Mouse (Mus musculus): ENCODE data around the gene Ap4e1. TPM values are rescaled to one million over a fixed set of nuclear protein-coding genes. Genes with fewer than 3 reads are reported as not detected.

Gene Ap4e1
- 9.4 and 9.5 TPM in 2 replicates for polyA plus RNA-seq (2015; fragmentation: Nextera tagmentation; extraction: Ambion mirVana)

- Histone ChIP-seq H3K4me3 (peak within 1 kb of the TSS; percentile 89), H3K4me1 (peaks cover 10% of the 10 kb centered on the region), H3K9me3 (no peaks in the 10 kb centered on the region), H3K27ac (peak within 1 kb of the TSS; percentile 80), H3K27me3 (no peaks in the 10 kb centered on the region), H3K9ac (peak within 1 kb of the TSS; percentile 92), H3K36me3 (peaks cover 14% of the 10 kb centered on the region), H3K4me2 (peak within 1 kb of the TSS; percentile 63)
- ATAC-seq (ENCODE audit: insufficient number of reproducible peaks, low FRiP score, low TSS enrichment, low read depth) = peak; percentile 84
- WGBS = under 1% methylated on average over 40 of the region's 40 CpGs
Measured at GRCm38 (mm10) chr2:127008469-127008998, at the start of gene Ap4e1. TSS of gene Ap4e1 (plus strand) at chr2:127008717.

GRCm38 (mm10) chr2:126961696-126962095 lies 46.8 kb upstream of the Ap4e1 start:
- no peak for ATAC-seq (ENCODE audit: insufficient number of reproducible peaks, low FRiP score, low TSS enrichment, low read depth)
- no peaks in the 10 kb centered on the region for H3K36me3 ChIP-seq
- H3K4me3 ChIP-seq = no peak overlapping the region
- no peaks in the 10 kb centered on the region for H3K27me3 ChIP-seq
- no peak overlapping the region for H3K27ac ChIP-seq
- no peaks in the 10 kb centered on the region for H3K9me3 ChIP-seq
- no peak overlapping the region for H3K4me2 ChIP-seq
- H3K4me1 ChIP-seq = no peaks in the 10 kb centered on the region
- H3K9ac ChIP-seq = no peak overlapping the region
- WGBS = 71% methylated on average over 2 of the region's 2 CpGs

GRCm38 (mm10) chr2:126977428-126977827 lies 31.1 kb upstream of the Ap4e1 start:
- ATAC-seq (ENCODE audit: insufficient number of reproducible peaks, low FRiP score, low TSS enrichment, low read depth) = no peak
- Histone ChIP-seq H3K9ac (no peak overlapping the region), H3K9me3 (no peaks in the 10 kb centered on the region), H3K4me1 (no peaks in the 10 kb centered on the region), H3K4me3 (no peak overlapping the region), H3K36me3 (no peaks in the 10 kb centered on the region), H3K27ac (no peak overlapping the region), H3K27me3 (no peaks in the 10 kb centered on the region), H3K4me2 (no peak overlapping the region)
- 55% methylated on average over 6 of the region's 6 CpGs for WGBS

GRCm38 (mm10) chr2:126983221-126983620 lies 25.3 kb upstream of the Ap4e1 start:
- Histone ChIP-seq H3K4me2 (no peak overlapping the region), H3K9ac (no peak overlapping the region), H3K27ac (no peak overlapping the region), H3K27me3 (no peaks in the 10 kb centered on the region), H3K36me3 (no peaks in the 10 kb centered on the region), H3K4me3 (no peak overlapping the region), H3K9me3 (no peaks in the 10 kb centered on the region), H3K4me1 (no peaks in the 10 kb centered on the region)
- 54% methylated on average over 4 of the region's 4 CpGs for WGBS
- ATAC-seq (ENCODE audit: insufficient number of reproducible peaks, low FRiP score, low TSS enrichment, low read depth) = no peak

DNA sequence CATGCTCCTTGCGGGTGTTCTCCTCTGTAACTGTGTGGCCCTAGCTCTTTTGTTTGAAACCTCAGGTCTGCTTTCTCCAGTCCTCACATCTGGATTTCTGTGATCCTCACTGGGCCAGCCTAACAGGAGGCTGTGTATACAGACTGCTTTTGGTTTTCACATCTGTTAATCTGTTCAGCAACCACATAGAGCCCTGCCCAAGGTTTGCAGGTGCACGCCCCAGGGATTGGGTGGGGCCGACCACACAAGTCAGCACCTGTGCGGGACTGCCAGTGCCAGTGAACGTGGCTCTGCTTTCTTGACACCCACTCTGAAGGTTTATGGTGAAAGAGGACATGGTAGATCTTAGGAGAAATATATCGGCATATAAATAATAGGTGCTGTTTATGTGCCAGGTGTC lies 18.6 kb upstream of the Ap4e1 start:
- Histone ChIP-seq H3K27me3 (no peaks in the 10 kb centered on the region), H3K4me1 (peaks cover 12% of the 10 kb centered on the region), H3K36me3 (no peaks in the 10 kb centered on the region), H3K27ac (no peak overlapping the region), H3K4me3 (no peak overlapping the region), H3K9ac (no peak overlapping the region), H3K4me2 (no peak overlapping the region), H3K9me3 (no peaks in the 10 kb centered on the region)
- 28% methylated on average over 6 of the region's 6 CpGs for WGBS
- no peak for ATAC-seq (ENCODE audit: insufficient number of reproducible peaks, low FRiP score, low TSS enrichment, low read depth)

DNA sequence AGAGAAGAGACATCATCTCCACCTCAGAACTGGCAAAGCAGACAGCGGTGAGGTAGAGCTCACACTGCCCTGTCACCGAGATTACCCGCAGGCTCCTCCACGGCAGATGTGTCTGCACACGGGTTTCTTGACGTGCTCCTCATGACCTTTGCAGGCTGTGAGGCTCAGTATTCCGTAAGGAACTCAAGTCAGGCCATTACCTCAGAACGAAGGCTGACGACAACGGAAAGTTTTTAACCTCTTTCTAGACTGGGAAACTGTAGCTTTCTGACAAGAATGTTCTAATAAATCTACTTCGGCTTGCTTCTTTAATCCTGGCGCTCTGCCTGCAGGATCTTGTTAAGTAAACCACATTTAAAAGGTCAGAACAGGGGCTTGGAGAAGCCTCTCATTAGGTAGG lies 15.8 kb upstream of the Ap4e1 start:
- Histone ChIP-seq H3K27me3 (no peaks in the 10 kb centered on the region), H3K9me3 (no peaks in the 10 kb centered on the region), H3K36me3 (no peaks in the 10 kb centered on the region), H3K9ac (no peak overlapping the region), H3K4me3 (no peak overlapping the region), H3K4me2 (no peak overlapping the region), H3K4me1 (peaks cover 12% of the 10 kb centered on the region), H3K27ac (no peak overlapping the region; the same call in 1 of the 2 replicates)
- 19% methylated on average over 12 of the region's 12 CpGs for WGBS
- ATAC-seq (ENCODE audit: insufficient number of reproducible peaks, low FRiP score, low TSS enrichment, low read depth) = no peak

GRCm38 (mm10) chr2:126994384-126995166 lies 13.9 kb upstream of the Ap4e1 start:
- Histone ChIP-seq H3K27me3 (no peaks in the 10 kb centered on the region), H3K4me3 (no peak overlapping the region), H3K9ac (no peak overlapping the region), H3K36me3 (no peaks in the 10 kb centered on the region), H3K27ac (no peak overlapping the region), H3K4me2 (no peak overlapping the region), H3K9me3 (no peaks in the 10 kb centered on the region), H3K4me1 (peaks cover 12% of the 10 kb centered on the region)
- 24% methylated on average over 6 of the region's 6 CpGs for WGBS
- ATAC-seq (ENCODE audit: insufficient number of reproducible peaks, low FRiP score, low TSS enrichment, low read depth) = no peak

DNA sequence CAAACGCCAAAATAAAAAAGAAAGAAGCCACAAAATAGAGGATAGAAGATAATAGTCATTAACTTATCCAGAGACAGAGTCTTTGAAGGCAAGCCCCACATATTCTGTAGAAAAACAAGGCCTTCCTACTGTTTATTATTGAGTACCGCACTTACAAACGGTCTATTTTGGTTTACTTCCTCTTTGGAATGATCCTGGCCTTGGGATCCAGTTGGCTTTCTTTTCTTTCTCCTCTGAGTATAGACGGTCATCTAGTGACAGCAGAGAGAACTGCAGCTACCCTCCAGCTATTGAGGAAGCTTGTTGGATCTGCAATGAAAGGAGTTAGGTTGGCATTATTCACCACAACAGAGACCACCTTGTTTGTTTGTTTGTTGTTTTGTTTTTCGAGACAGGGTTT lies 11.8 kb upstream of the Ap4e1 start:
- Histone ChIP-seq H3K4me2 (no peak overlapping the region), H3K27me3 (no peaks in the 10 kb centered on the region), H3K36me3 (no peaks in the 10 kb centered on the region), H3K9ac (no peak overlapping the region), H3K27ac (no peak overlapping the region), H3K4me3 (no peak overlapping the region; the same call in 1 of the 2 replicates), H3K9me3 (no peaks in the 10 kb centered on the region), H3K4me1 (peaks cover 10% of the 10 kb centered on the region)
- ATAC-seq (ENCODE audit: insufficient number of reproducible peaks, low FRiP score, low TSS enrichment, low read depth) = no peak
- 17% methylated on average over 5 of the region's 5 CpGs for WGBS

GRCm38 (mm10) chr2:126998219-126998618 lies 10.3 kb upstream of the Ap4e1 start:
- 0 out of 2 replicates have a peak, but pooled peaks cover 5% of the 10 kb centered on the region for H3K4me1 ChIP-seq
- no peak overlapping the region for H3K27ac ChIP-seq
- H3K4me3 ChIP-seq = no peak overlapping the region
- no peaks in the 10 kb centered on the region for H3K27me3 ChIP-seq
- no peak overlapping the region for H3K9ac ChIP-seq
- no peaks in the 10 kb centered on the region for H3K36me3 ChIP-seq
- ATAC-seq (ENCODE audit: insufficient number of reproducible peaks, low FRiP score, low TSS enrichment, low read depth) = no peak
- 74% methylated on average over 7 of the region's 7 CpGs for WGBS
- no peaks in the 10 kb centered on the region for H3K9me3 ChIP-seq
- H3K4me2 ChIP-seq = no peak overlapping the region

DNA sequence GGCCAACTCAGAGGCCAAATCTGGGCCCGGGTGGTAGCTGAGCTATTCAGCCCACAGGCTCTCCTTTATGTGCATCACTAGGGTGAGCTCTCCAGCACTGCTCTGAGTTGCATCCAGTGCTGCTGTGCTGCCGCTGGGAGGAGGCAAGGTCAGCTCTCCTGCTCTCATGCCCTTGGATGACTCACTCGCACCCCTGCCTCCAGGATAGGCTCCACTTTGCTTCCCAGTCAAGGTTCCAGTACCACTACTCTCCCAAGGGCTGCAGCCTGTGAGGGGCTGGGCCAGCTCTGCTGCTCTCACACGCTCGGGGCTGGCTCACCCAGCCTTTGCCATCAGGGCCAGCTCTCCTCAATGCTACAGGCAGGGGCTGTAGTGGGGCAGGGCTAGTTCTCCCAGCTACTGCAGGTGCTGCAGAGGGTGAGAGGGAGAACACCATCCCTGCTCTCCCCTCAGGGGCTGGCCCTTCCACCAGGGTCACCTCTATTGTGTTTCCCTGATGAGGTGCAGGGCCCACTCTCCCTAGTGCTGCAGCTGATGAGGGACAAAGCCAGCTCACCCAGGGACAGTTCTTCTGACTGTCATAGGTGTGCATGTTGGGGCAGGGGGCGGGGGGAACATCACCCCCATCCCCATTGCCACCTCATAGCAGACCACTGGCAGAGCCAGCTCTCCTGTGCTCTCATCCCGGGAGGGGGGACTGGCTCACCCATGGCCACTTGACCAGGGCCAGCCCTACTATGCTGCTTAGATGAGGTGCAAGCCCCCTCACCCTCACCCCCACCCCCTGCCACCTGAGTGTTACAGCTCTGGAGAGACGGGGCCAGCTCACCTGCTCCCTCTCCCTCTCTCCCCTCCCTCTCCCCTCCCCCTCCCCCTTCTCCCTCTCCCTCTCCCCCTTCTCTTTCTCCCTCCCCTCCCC lies 7.9 kb upstream of the Ap4e1 start:
- Histone ChIP-seq H3K4me2 (no peak overlapping the region), H3K4me1 (no peaks in the 10 kb centered on the region), H3K27ac (no peak overlapping the region), H3K36me3 (no peaks in the 10 kb centered on the region), H3K4me3 (no peak overlapping the region), H3K27me3 (no peaks in the 10 kb centered on the region), H3K9ac (no peak overlapping the region), H3K9me3 (no peaks in the 10 kb centered on the region)
- 66% methylated on average over 8 of the region's 8 CpGs for WGBS
- ATAC-seq (ENCODE audit: insufficient number of reproducible peaks, low FRiP score, low TSS enrichment, low read depth) = 0 out of 2 replicates have a peak, but pooled peaks have one; percentile 30

DNA sequence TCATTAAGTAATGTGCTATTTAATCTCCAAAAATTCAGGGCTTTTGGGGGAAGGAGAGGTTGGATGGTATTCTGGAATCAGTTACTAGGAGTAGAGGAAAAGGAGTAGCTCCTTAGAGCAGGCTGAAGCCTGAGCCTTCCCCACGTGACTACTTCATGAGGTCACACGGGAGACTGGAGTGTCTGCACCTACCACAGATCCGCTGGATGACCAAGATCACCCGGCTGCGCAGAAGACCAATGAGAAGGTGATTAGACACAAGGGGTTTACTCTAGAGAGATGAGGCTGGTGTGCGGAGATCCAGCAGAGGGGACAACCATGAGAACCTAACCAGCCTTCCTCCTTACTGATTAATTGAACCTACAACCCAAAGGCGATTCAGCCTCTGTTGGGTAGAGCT lies 4.5 kb upstream of the Ap4e1 start:
- Histone ChIP-seq H3K9ac (no peak overlapping the region), H3K4me3 (no peak overlapping the region), H3K36me3 (no peaks in the 10 kb centered on the region), H3K4me1 (0 out of 2 replicates have a peak, but pooled peaks cover 2% of the 10 kb centered on the region), H3K27ac (no peak overlapping the region), H3K9me3 (no peaks in the 10 kb centered on the region), H3K27me3 (no peaks in the 10 kb centered on the region), H3K4me2 (no peak overlapping the region)
- 82% methylated on average over 7 of the region's 7 CpGs for WGBS
- ATAC-seq (ENCODE audit: insufficient number of reproducible peaks, low FRiP score, low TSS enrichment, low read depth) = no peak

Measured in limb, embryonic 15.5 days (tissue).